Mouse (Mus musculus): ENCODE results near the gene Ank3. TPM values are rescaled to one million over a fixed set of nuclear protein-coding genes. Genes with fewer than 3 reads are reported as not detected.
A peak's percentile ranks its signal among the peaks of the same experiment; 100 is the strongest.

The Ank3 gene
- total and polyA plus RNA-seq, 3 experiments = 3.2 to 6.7 TPM; not detected in 1

DNA sequence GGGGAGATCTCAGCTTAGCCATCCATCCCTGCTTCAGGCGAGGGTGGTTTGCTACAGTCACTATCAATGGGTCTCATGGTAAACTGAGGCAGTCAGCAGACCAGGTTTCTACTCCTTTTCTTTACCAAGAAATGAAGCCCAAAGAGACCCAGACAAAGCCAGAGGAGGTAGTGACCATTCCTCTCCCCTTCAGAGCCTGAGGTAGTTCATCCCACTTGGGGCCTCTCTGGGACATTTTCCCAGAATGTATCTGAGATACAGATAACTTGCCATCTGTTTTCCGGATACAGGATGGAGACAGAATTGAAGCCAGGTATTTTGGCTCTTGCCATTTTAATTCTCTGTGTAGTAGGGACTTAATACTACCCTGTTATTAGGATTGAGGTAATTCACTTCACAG, 620.1 kb downstream of the Ank3 start:
- H3K27ac ChIP-seq (ENCODE audit: control insufficient read depth, low read depth, low read length) = no peak overlapping the region
- H3K79me2 ChIP-seq (ENCODE audit: control insufficient read depth, insufficient read depth, low read length, poor library complexity) = no peaks in the 10 kb centered on the region
- DNase-seq (ENCODE audit: low read depth, low spot score) = no peak
- no peak overlapping the region for H3K9ac ChIP-seq (ENCODE audit: control insufficient read depth, low read depth, low read length, poor library complexity, severe bottlenecking)
- no peak overlapping the region for H3K4me3 ChIP-seq (ENCODE audit: control insufficient read depth in 1 of 2, insufficient read depth in 1 of 2, low read depth in 2 of 2, low read length in 2 of 2)
- no peak for TF ChIP-seq POLR2AphosphoS2 (IDR thresholded peaks at IDR 0.05; ENCODE audit: low read length)
- no peak for TF ChIP-seq ZKSCAN1 (IDR thresholded peaks at IDR 0.05; ENCODE audit: low read depth, low read length)
- TF ChIP-seq GATA1 (IDR thresholded peaks at IDR 0.05; ENCODE audit: low read depth, low read length) = no peak
- no peak for TF ChIP-seq JUND (IDR thresholded peaks at IDR 0.05; ENCODE audit: low read depth, low read length)
- no peak for TF ChIP-seq POLR2AphosphoS5 (IDR thresholded peaks at IDR 0.05; ENCODE audit: borderline replicate concordance, low read depth, low read length)
- TF ChIP-seq ZMIZ1 (IDR thresholded peaks at IDR 0.05; ENCODE audit: low read depth, low read length) = no peak
- TF ChIP-seq ZC3H11A (IDR thresholded peaks at IDR 0.05; ENCODE audit: low read depth, low read length) = no peak
- no peak for TF ChIP-seq CTCF (IDR thresholded peaks at IDR 0.05 in 2 of 3, conservative IDR thresholded peaks at IDR 0.05 in 1 of 3; ENCODE audit: control insufficient read depth in 1 of 3, insufficient read depth in 1 of 3, low read depth in 2 of 3, low read length in 3 of 3, poor library complexity in 1 of 3, severe bottlenecking in 1 of 3)
- no peak for TF ChIP-seq MXI1 (IDR thresholded peaks at IDR 0.05; ENCODE audit: low read depth, low read length)
- TF ChIP-seq GABPA (IDR thresholded peaks at IDR 0.05; ENCODE audit: low read depth, low read length) = no peak
- no peak for TF ChIP-seq HCFC1 (IDR thresholded peaks at IDR 0.05; ENCODE audit: low read depth, low read length)
- no peaks in the 10 kb centered on the region for H3K27me3 ChIP-seq (ENCODE audit: control insufficient read depth in 1 of 2, insufficient read depth in 2 of 2, low read length in 2 of 2)
- H3K36me3 ChIP-seq (ENCODE audit: control insufficient read depth in 1 of 2, insufficient read depth in 2 of 2, low read length in 2 of 2) = no peaks in the 10 kb centered on the region
- H3K4me1 ChIP-seq (ENCODE audit: control insufficient read depth in 1 of 2, insufficient read depth in 2 of 2, low read length in 2 of 2) = no peaks in the 10 kb centered on the region
- no peaks in the 10 kb centered on the region for H3K9me3 ChIP-seq (replicated peaks; ENCODE audit: insufficient read depth, low read length)

DNA sequence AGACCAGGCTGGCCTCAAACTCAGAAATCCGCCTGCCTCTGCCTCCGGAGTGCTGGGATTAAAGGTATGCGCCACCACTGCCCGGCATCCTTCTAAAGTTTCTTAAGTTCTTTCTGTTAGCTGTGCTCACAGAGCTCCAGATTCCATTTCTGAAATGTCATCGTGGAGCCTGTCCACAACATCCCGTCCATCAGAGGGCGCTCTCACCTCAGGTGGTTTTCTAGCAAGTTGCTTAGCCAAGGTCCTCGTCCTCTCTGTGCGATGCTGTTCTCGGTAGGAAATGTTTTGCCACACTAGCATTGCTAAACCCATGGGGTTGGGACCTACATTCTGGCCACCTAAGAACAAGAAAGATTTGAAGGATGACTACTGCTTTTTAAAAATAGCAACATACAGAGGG, 623.1 kb downstream of the Ank3 start:
- TF ChIP-seq ZC3H11A (IDR thresholded peaks at IDR 0.05; ENCODE audit: low read depth, low read length) = peak; percentile 25; the same call in 1 of the 2 replicates
- TF ChIP-seq ZMIZ1 (IDR thresholded peaks at IDR 0.05; ENCODE audit: low read depth, low read length) = no peak
- TF ChIP-seq POLR2AphosphoS5 (IDR thresholded peaks at IDR 0.05; ENCODE audit: borderline replicate concordance, low read depth, low read length) = no peak
- TF ChIP-seq ELF1 (IDR thresholded peaks at IDR 0.05; ENCODE audit: low read depth, low read length) = no peak
- TF ChIP-seq ETS1 (IDR thresholded peaks at IDR 0.05; ENCODE audit: low read depth, low read length) = no peak
- TF ChIP-seq SMC3 (IDR thresholded peaks at IDR 0.05; ENCODE audit: low read depth, low read length) = peak; percentile 56
- TF ChIP-seq NELFE (IDR thresholded peaks at IDR 0.05; ENCODE audit: low read depth, low read length) = no peak
- TF ChIP-seq HCFC1 (IDR thresholded peaks at IDR 0.05; ENCODE audit: low read depth, low read length) = no peak
- peak; percentile 41 to 63 (median 55); a peak in 5 of 6 replicates for TF ChIP-seq CTCF (IDR thresholded peaks at IDR 0.05 in 2 of 3, conservative IDR thresholded peaks at IDR 0.05 in 1 of 3; ENCODE audit: control insufficient read depth in 1 of 3, insufficient read depth in 1 of 3, low read depth in 2 of 3, low read length in 3 of 3, poor library complexity in 1 of 3, severe bottlenecking in 1 of 3)
- no peak for TF ChIP-seq KAT2A (conservative IDR thresholded peaks at IDR 0.05; ENCODE audit: low read depth, low read length)
- no peak for TF ChIP-seq EP300 (IDR thresholded peaks at IDR 0.05; ENCODE audit: low read depth in 1 of 2, low read length in 2 of 2)
- peak; percentile 51 for TF ChIP-seq RAD21 (IDR thresholded peaks at IDR 0.05; ENCODE audit: low read depth, low read length)
- TF ChIP-seq CHD2 (IDR thresholded peaks at IDR 0.05; ENCODE audit: low read length) = no peak
- TF ChIP-seq RCOR1 (IDR thresholded peaks at IDR 0.05; ENCODE audit: low read depth, low read length) = no peak
- no peak for TF ChIP-seq TBP (IDR thresholded peaks at IDR 0.05; ENCODE audit: low read depth, low read length)
- TF ChIP-seq POLR2AphosphoS2 (IDR thresholded peaks at IDR 0.05; ENCODE audit: low read length) = no peak
- TF ChIP-seq SIN3A (IDR thresholded peaks at IDR 0.05; ENCODE audit: low read length) = no peak
- no peak for TF ChIP-seq MYC (IDR thresholded peaks at IDR 0.05; ENCODE audit: low read depth, low read length)
- H3K9ac ChIP-seq (ENCODE audit: control insufficient read depth, low read depth, low read length, poor library complexity, severe bottlenecking) = no peak overlapping the region
- no peak overlapping the region for H3K4me3 ChIP-seq (ENCODE audit: control insufficient read depth in 1 of 2, insufficient read depth in 1 of 2, low read depth in 2 of 2, low read length in 2 of 2)
- H3K9me3 ChIP-seq (replicated peaks; ENCODE audit: insufficient read depth, low read length) = no peaks in the 10 kb centered on the region
- no peak overlapping the region for H3K27ac ChIP-seq (ENCODE audit: control insufficient read depth, low read depth, low read length)
- no peaks in the 10 kb centered on the region for H3K4me1 ChIP-seq (ENCODE audit: control insufficient read depth in 1 of 2, insufficient read depth in 2 of 2, low read length in 2 of 2)
- peak; percentile 29 for DNase-seq (ENCODE audit: low read depth, low spot score)
- H3K79me2 ChIP-seq (ENCODE audit: control insufficient read depth, insufficient read depth, low read length, poor library complexity) = no peaks in the 10 kb centered on the region
- H3K36me3 ChIP-seq (ENCODE audit: control insufficient read depth in 1 of 2, insufficient read depth in 2 of 2, low read length in 2 of 2) = no peaks in the 10 kb centered on the region
- H3K27me3 ChIP-seq (ENCODE audit: control insufficient read depth in 1 of 2, insufficient read depth in 2 of 2, low read length in 2 of 2) = no peaks in the 10 kb centered on the region

All from MEL (cell line).